Mouse (Mus musculus) frontal cortex, postnatal 14 days (tissue): Measurements from ENCODE around the gene Fev.
A peak's percentile ranks its signal among the peaks of the same experiment; 100 is the strongest.

Experiments used
- DNase-seq, 2 experiments: peaks; one replicate each; pipeline ENCODE4 v3.0.0; 2022; ENCODE audit warnings: low spot score in 2 of 2

Gene Fev

GRCm38 (mm10) chr1:74880785-74881360 lies 4.3 kb downstream of the Fev start:
- peak in 1 of 2 experiments; percentile 56 for DNase-seq

GRCm38 (mm10) chr1:74877199-74877598 lies 8.0 kb downstream of the Fev start:
- DNase-seq: no peak

- no peak for DNase-seq
These were observed 13.0 kb downstream of the Fev start for GRCm38 (mm10) chr1:74872218-74872617.

- no peak for DNase-seq
These were observed 23.4 kb downstream of the Fev start for GRCm38 (mm10) chr1:74861783-74862182.

- DNase-seq: no peak
These were observed 25.8 kb downstream of the Fev start for GRCm38 (mm10) chr1:74859223-74859984.

- DNase-seq: no peak
These were observed 26.4 kb downstream of the Fev start for GRCm38 (mm10) chr1:74858805-74859204.

GRCm38 (mm10) chr1:74858171-74858719 lies 27.0 kb downstream of the Fev start:
- DNase-seq: peak; percentile 82 to 83

- DNase-seq: no peak
These were observed 27.5 kb downstream of the Fev start for GRCm38 (mm10) chr1:74857677-74858076.

- peak in 1 of 2 experiments; percentile 19 for DNase-seq
These were observed 28.0 kb downstream of the Fev start for GRCm38 (mm10) chr1:74857201-74857600.

- DNase-seq: no peak
These were observed 28.4 kb downstream of the Fev start for GRCm38 (mm10) chr1:74856791-74857190.

- no peak for DNase-seq
These were observed 28.8 kb downstream of the Fev start for GRCm38 (mm10) chr1:74856439-74856720.

- peak in 1 of 2 experiments; percentile 25 for DNase-seq
These were observed 29.4 kb downstream of the Fev start for GRCm38 (mm10) chr1:74855651-74856438.

GRCm38 (mm10) chr1:74855156-74855555 lies 30.1 kb downstream of the Fev start:
- DNase-seq: no peak

GRCm38 (mm10) chr1:74854306-74855056 lies 30.7 kb downstream of the Fev start, which contains the start of gene Cdk5r2:
Gene Cdk5r2 (plus strand): TSS chr1:74854934.
- DNase-seq: peak; percentile 88 to 93

GRCm38 (mm10) chr1:74851001-74851775 lies 34.0 kb downstream of the Fev start:
- DNase-seq: no peak

- peak; percentile 71 to 76 for DNase-seq
These were observed 35.0 kb downstream of the Fev start for GRCm38 (mm10) chr1:74850251-74850650.

GRCm38 (mm10) chr1:74848946-74849345 lies 36.3 kb downstream of the Fev start:
- DNase-seq: no peak

GRCm38 (mm10) chr1:74846341-74846740 lies 38.9 kb downstream of the Fev start:
- no peak for DNase-seq

- DNase-seq: no peak
These were observed 42.1 kb downstream of the Fev start for GRCm38 (mm10) chr1:74843090-74843489.

- no peak for DNase-seq
These were observed 52.0 kb downstream of the Fev start for GRCm38 (mm10) chr1:74833255-74833654.
